Mouse (Mus musculus) gastrocnemius, postnatal 10 days (tissue): ENCODE measurements around the gene Polr3e. TPM values are rescaled to one million over a fixed set of nuclear protein-coding genes. Genes with fewer than 3 reads are reported as not detected.
A peak's percentile ranks its signal among the peaks of the same experiment; 100 is the strongest.

ENCODE experiments used
- DNase-seq: peaks from one replicate; pipeline ENCODE4 v3.0.0; 2021; ENCODE audit warnings: mixed read lengths
- total RNA-seq, 2 experiments: library from RNA; stranded (reverse); gene quantifications; 2 replicates each; pipeline ENCODE4 v1.2.3; 2021

Polr3e gene
- total RNA-seq, 2 experiments from 2014 or later: 14.0 to 15.9 TPM

DNA sequence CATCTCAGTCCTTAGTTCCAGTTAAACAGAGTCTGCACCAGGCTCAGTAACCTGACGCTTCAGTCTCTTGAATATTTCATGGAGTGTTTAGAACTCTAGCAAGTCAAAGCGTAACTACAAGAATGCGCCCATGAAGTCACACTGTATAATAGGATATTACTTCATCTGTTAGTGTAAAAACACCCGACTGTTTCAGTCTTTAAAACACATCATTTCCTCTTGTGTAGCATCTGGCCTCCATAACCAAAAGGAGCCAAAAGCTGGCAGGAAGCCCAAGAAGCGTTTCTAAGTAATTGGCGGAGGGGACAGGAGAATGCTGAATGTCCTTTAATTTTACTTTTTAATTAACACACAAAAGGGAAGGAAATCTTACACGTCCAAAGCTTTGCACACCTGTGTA lies 59.5 kb downstream of the Polr3e start:
- peak; percentile 37 for DNase-seq

DNA sequence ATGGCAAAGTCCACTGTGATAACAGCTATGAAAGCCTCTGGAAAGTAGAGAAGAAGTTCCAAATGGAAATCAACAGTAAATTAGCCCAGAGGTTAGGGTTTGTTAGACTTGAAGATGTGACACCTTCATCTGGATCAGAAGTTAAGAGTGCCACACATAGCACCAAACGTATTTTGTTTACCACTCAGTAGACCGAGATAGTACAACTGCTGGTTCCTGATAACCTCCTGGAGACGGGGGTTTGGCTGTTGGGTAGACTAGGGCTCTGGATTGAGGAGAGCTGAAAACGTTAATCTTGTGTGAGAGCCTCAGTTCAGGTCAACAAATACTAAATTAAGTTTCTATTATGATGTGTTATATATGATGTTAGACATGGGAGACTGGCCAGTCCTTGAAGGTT lies 62.5 kb downstream of the Polr3e start:
- no peak for DNase-seq

DNA sequence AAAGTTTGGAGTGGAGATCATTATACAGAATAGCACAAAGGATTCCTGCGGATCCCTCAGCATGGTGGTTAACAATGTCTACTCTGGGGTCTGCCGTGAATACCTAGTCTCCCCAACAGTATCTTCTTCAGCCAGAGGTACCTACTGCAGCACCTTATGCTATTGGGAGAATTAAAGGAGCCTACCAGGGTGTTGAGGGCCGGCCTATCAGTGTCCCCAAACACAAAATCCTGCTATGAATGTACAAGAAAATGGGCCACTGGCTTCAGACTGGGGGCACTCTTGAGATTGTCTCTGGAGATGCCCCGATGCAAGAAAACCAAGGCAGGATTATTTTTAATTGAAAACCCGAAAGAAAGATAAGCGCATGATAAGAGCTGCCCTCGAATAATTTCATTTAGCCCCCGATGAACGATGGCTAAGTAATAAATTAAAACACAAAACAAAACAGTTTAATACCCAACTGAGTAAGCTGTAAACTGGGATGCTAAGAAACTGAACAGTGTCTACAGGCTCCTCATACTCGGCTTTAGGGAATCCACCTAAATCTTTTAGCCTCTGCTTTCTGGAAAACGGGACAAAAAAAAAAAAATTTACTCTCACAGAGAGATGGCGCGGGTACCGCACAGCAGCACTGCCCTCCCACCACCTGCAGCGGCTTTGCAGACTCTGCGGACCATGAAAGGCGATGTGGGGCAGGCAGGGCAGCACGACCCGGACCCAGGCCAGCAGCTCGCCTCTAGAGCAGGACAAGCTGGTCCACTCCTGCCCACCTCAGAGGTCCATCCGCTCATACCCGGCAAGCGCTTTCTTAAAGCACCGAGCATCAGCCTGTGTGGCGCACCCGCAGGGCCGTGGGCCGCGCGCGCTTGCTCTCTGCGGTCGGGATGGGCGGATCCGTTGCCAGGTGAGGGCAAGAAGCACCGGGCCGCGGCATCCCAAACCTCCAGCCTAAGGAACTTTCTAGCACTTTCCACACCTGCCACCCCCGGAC lies 63.7 kb downstream of the Polr3e start:
- peak; percentile 46 for DNase-seq

DNA sequence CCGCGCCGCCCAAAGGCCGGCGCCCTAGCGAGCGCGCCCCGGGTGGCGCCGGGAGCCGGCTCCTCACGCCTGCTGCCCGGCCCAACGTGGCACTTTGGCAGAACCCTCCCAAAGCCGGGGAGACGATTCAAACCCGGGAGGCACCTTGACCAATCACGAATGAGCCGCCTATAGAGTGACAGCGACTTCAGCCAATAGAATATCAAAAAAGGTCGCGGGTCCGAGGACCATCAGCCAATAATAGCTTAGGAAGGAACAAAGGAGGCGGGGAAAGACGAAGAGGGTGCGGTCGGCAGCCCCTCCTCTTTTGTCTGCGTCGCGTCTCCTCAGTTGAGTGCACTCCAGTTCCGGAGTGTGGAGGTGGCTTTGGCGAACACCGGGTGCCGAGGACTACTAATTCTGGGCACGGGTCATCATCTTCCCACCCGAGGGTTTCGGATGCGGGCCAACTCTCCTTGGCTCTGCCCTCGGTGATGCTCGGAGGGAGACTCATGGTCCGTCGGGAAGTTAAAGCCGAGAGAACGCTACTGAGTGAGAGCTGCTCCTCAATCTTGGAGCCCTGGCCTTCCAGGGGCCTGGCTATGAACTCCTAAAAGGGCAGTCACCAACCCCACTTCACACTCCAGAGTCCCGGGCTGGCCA lies 64.8 kb downstream of the Polr3e start, which contains the start of the genes Cdr2 and Mfsd13b:
TSS of gene Cdr2 (minus strand) at position 113 of the 642 bp plus-strand sequence.
TSS of gene Mfsd13b (plus strand) at position 310 of the 642 bp plus-strand sequence.
- peak; percentile 83 for DNase-seq

GRCm38 (mm10) chr7:120982968-120983367 lies 65.4 kb downstream of the Polr3e start:
- no peak for DNase-seq

GRCm38 (mm10) chr7:120991191-120991590 lies 73.6 kb downstream of the Polr3e start:
- no peak for DNase-seq

Other genes with a start within 250 kb of the Polr3e start
- gene Pdzd9, start 247.4 kb upstream of the Polr3e start, total RNA-seq: not detected
- gene Mosmo, start 240.1 kb upstream of the Polr3e start, total RNA-seq: 10 to 100 TPM; 19.6 to 20.9 TPM
- under 1 TPM; 0.47 to 0.79 TPM for gene Vwa3a, start 178.4 kb upstream of the Polr3e start, total RNA-seq
- under 1 TPM in 1 of 2 experiments, not detected in 1; 0.31 TPM for gene Gm5737, start 105.4 kb upstream of the Polr3e start, total RNA-seq
- 10 to 100 TPM; 56.3 to 60.9 TPM for gene Eef2k, start 74.9 kb upstream of the Polr3e start, total RNA-seq
- gene Cdr2, start 64.6 kb downstream of the Polr3e start, total RNA-seq: 10 to 100 TPM in 1 of 2 experiments, 1 to 10 TPM in 1; 6.9 to 10.9 TPM
- gene Mfsd13b, start 64.8 kb downstream of the Polr3e start, total RNA-seq: not detected
- gene Mettl9, start 116.7 kb downstream of the Polr3e start, total RNA-seq: 10 to 100 TPM; 41.8 to 48.8 TPM
- 1 to 10 TPM in 1 of 2 experiments, under 1 TPM in 1; 0.78 to 1.5 TPM for gene Igsf6, start 156.8 kb downstream of the Polr3e start, total RNA-seq
- gene Otoa, start 163.9 kb downstream of the Polr3e start, total RNA-seq: 1 to 10 TPM; 1.0 to 1.5 TPM